Mouse (Mus musculus) brain, embryonic 14.5 days (tissue): ENCODE results near the gene Exoc4. TPM values are rescaled to one million over a fixed set of nuclear protein-coding genes. Genes with fewer than 3 reads are reported as not detected.

Experiments used
- DNase-seq: peaks from one replicate; pipeline ENCODE4 v3.0.0-alpha.2; 2011; ENCODE audit warnings: low read depth
- CTCF ChIP-seq: fragments of 200-500 bp; IDR thresholded peaks from 2 replicates; pipeline ENCODE4 v1.5.1; 2012; ENCODE audit warnings: inconsistent platforms, mild to moderate bottlenecking, moderate library complexity, borderline replicate concordance; ENCODE audit not compliant: insufficient read depth, insufficient read length; ENCODE audit errors: extremely low read depth
- POLR2A ChIP-seq: fragments of 200-500 bp; IDR thresholded peaks from 2 replicates; pipeline ENCODE4 v1.6.1; 2012; ENCODE audit warnings: mild to moderate bottlenecking, inconsistent platforms, borderline replicate concordance; ENCODE audit not compliant: poor library complexity, insufficient read depth, insufficient read length, severe bottlenecking; ENCODE audit errors: extremely low read depth
- polyA plus RNA-seq: library from polyadenylated mRNA; depleted of rRNA; stranded (reverse); fragments of >200 nt; gene quantifications from 2 replicates; pipeline ENCODE4 v1.2.3, GENCODE M21; 2012

Exoc4 gene
- polyA plus RNA-seq, 1 experiment, result 31.5 TPM

DNA sequence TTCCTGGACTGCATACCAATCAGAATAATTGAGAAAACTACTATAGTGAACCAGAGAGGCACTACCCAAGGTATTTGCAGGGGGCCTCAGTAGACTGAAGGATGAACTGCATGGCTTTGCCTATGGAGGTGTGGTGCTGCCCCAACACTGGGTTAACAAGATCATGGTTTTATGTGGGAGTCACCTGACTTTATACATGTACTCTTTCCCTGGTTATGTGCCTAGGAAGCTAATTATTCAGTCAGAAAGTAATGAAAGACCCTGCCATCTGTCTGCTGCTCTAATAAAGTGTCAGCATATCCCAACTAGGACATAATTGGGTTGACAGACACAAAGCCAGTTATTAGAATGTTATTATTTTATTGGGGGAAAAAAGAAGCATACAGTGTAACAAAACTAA lies 484.7 kb downstream of the Exoc4 start:
- peak; percentile 78 for DNase-seq
- TF ChIP-seq POLR2A (no peak), CTCF (no peak)

DNA sequence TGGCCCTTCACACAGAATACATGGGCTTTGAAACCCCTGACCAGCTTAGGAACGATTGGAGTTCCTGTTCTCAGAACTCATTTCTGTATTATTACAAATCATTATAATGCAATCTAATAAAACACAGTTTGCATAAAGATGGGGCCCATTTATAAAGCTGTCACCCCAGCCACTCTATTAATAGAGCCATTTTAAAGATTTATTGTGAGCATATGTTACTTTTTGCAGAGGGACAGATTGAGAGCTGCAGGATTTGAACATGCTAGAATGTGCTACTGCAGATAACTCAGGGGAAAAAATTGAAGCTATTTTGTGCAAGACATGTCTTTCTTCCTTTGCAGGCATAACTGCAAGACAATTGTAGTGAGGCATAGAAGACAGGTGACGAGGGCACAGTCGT lies 485.1 kb downstream of the Exoc4 start:
- DNase-seq, result peak; percentile 55
- TF ChIP-seq CTCF, result no peak
- no peak for TF ChIP-seq POLR2A

DNA sequence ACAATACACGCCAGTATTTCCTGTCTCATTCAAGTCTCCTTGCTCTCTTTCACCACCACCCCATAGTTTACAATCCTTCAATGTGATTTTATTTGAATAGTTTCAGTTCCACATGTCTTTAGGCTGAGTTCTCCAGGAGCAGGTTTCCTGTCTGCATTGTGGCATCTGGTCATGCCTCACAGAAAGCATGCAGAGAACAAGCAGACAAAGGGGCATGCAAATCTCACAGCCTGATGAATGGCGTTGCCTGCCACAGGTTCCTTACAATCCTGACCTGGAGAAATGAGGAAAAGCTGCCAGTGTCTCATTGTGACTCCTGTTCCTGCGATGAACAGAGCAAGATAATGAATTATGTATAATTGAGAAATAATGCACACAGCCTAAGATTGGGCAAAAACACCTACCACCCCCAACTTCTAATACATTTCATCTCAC lies 490.0 kb downstream of the Exoc4 start:
- DNase-seq, result peak; percentile 94
- TF ChIP-seq POLR2A, result no peak
- no peak for TF ChIP-seq CTCF

DNA sequence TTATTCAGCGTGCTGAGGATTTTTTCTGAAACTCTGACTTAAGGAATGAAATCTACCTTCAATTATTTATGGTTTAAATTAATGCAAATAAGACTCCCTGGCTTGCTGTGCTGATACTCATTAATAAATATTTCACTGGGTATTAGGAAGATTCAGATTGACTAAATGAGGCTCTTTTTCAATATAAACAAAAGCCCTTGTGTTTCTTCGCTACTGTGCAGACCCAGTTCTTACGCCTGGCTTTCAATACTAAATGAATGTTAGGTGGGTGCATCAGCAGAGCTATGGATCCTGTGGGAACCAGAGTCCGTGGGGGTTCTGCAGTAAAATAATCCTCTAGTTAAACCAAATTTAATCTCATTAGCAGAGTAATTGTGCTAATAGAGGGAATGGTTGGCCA lies 490.4 kb downstream of the Exoc4 start:
- TF ChIP-seq POLR2A, result no peak
- no peak for TF ChIP-seq CTCF
- DNase-seq, result no peak

DNA sequence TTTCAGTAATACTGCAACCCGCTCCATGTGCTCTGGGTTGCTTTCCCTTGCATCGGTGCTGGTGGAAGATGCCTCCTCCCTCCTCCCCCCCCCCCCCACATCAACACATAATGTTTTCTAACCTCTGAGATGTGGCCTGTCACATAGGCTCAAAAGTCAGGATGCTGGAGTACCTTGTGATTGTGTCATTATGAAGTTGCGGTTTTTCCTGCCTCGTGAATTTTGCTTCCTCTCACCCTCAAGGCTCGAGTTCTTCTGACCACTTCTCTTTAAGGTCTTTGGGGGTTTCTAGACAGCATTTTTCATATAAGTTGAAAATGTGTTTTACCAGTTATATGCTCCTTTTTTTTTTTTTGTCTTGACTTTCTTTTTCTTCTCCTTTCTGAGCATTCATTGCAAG lies 507.1 kb downstream of the Exoc4 start:
- DNase-seq, result no peak
- TF ChIP-seq POLR2A (no peak), CTCF (no peak)

DNA sequence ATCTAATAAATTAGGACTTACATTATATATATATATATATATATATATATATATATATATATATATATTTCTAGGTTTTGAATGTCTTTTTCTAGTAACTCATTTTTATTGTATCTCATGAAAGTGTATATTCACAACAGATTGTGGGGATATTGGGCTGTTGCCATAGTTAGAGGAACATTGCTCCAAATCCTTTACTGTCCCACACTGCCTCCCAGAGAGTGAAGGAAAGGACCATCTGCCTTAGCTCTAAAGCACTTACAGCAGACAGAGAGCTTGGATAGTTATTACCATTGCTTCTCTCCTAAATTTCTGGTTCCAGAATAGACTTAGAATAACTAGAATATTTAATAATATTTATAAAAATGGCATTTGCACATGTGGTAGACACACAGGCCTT lies 512.7 kb downstream of the Exoc4 start:
- no peak for DNase-seq
- no peak for TF ChIP-seq POLR2A
- no peak for TF ChIP-seq CTCF

DNA sequence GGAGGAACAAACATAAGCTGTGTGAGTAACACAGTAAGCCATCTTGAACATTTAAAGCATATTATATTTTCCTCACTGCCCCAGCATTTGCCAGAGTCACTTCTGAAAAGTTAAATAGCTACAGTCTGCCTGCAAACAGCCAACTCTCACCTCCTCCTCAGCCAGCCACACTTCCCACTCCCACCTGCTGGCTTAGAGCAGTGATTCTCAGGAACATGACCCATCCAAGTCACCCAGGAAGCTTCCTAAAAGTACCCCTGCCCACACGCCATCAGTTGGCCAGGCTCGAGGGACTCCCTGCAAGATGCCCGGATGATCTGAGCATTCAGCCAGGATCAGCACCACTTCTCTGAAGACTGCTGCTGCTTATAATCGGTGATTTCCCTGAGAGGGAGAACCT lies 514.4 kb downstream of the Exoc4 start:
- no peak for TF ChIP-seq POLR2A
- DNase-seq, result no peak

DNA sequence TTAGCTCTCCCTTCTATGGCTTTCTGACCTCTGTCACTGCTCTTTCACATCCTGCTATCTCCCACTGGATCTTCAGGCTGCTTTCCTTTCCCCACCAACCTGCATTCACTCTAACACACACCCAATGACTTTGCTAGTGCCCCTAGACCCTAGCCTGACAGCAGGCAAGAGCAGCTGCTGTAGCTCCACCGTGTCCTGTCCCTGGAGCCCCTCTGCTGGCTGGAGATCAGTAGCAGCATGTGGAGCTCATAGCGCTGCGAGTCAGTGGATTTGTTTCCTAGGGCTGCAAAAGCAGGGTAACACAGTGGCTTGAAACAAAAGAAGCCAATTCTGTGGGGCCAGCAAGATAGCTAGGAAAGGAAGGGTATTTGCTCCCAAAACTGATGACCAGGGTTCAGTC lies 515.1 kb downstream of the Exoc4 start:
- TF ChIP-seq POLR2A (no peak), CTCF (no peak)
- DNase-seq, result peak; percentile 58

DNA sequence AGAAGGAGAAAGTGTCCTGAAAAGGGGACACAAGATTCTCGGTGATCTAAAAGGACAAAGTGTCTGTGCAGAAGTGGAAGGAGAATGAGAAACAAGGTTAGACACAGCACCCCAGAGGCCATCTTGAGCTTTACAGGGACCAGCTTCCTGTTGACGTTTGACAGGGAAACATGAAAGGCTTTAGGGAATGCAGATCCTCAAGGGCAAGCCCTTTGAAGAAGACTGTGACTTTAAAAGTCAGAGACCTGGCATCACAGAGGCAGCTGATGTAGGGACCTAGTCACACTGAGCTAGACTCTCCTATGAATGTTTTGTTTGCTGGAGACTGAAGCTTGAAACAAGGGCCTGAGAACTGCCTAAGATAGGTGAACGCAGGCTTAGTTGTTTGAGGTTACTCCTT lies 520.4 kb downstream of the Exoc4 start:
- no peak for TF ChIP-seq CTCF
- TF ChIP-seq POLR2A, result no peak
- no peak for DNase-seq

DNA sequence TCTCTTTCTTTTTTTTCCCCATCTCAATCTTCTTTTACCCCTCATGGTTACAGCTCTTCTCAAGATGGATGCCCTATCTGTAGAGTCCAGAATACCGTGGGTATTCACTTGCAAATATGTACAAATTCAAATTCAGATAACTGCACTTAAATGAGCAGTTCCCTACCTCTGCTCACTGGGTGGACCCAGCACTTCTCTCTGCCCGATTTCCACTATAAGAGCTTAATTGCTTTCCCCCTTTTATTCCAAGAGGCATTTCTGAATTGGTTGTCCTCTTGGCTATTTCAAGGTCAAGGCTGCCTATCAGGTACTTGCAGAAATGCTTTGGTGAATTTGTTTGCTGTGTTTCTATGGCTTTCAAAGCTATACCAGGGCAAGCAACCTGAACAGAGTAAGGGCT lies 521.1 kb downstream of the Exoc4 start:
- no peak for TF ChIP-seq POLR2A
- no peak for TF ChIP-seq CTCF
- DNase-seq, result peak; percentile 32

DNA sequence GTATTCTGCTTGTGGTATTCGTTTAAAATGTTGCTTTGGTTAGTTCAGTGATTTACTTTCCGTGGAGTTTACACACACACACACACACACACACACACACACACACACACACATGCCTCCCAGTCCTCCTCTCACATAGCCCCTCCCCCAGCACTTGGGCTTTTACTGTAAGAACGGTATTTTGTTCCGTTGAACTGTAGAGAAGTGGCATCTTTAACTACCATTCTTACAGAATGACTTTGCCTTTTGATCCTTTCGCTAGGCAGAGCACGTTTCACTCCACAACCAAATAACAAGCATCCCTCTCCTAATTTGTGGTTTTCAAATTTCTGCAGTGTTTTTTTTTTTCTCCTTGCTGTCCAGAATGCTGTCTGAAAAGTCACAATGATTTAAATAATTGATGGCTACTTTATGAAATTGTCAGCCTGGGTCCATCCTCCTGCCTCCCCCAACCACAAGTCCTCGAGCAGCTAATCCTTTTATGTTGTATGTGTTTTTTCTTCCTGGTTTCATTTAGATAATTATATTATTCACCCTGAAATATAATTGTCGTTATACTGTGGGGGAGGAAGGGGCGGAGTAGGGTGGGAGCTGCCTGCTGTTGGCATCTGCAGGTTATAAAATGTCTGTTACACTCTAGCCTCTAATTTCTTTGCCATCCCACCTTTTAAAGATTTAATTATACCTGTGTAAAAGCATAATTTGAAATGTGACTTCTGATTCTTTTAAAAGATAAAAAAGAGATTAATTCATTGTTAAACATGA lies 523.8 kb downstream of the Exoc4 start:
- peak; percentile 78 for DNase-seq

DNA sequence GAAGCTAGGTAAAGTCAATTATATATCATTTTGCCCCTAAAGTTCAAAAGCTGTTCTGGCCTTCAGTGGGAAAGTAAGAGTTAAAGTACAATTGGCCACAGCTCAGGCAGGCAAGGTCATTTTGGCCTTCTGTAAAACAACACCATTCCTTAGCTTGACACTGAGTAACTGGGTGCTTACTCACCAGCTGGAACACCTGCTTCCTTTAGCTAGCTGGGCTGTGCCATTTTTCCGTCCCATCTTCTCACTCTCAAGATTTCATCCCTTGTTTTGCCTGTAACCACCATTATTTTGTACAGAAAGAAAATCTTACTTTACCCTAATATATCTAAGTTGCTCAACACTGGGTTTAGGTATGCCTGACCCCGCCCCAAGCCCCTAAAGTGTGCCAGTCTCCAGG lies 543.7 kb downstream of the Exoc4 start:
- TF ChIP-seq POLR2A (no peak), CTCF (no peak)
- DNase-seq, result no peak

More for the DNA sequence above, 523.8 kb downstream of the Exoc4 start:
- TF ChIP-seq CTCF, result no peak
- no peak for TF ChIP-seq POLR2A

DNA sequence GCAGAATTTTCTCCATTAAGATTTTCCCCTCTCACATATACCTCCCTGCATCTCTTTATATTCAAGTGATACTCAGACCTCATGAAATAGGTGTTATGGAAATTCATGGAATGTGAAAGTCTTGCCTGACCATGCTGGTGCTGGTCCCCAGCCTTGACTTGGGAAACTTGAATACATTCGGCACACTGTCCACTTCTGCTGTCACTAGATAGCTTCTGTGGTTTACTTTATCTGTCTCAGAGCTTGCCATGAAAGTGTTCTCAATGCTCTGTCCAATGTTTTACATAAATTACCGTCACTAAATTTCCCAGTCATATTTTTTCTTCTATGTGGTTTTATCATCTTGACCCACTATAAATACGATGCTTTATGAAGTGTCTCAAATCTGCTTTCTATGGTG lies 552.4 kb downstream of the Exoc4 start:
- DNase-seq, result no peak
- TF ChIP-seq POLR2A (no peak), CTCF (no peak)

DNA sequence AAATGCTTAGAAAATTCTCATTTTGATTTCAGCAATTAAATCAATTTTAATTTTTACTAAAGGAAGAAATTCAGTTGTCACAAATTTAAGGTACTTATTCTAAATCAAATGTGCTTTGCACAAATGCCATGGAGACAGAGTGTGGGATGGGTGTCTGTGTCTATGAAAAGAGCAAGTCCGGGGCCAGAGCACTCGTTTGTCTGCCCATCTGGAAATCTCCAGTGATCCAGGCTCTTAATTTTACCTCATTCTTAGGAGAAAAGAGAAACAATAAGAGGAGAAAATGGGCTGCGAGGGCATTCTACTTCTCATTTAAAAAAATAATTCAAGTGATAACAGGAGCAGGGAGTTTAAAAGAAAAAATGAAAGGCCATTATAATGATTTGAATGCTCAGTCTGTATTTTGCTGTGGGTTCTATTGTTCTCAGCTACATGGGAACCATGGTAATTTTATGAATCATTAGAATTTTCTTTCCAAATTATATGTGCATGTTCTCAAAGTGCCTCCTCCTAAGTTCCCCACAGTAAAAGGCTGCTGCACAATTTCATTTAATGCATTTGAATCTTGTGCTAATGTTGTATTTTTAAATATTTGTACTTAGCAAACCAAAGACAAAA lies 554.7 kb downstream of the Exoc4 start:
- TF ChIP-seq CTCF (no peak), POLR2A (no peak)
- peak; percentile 75 for DNase-seq
